Mouse (Mus musculus) cerebral cortex, adult 2 months (tissue): ENCODE measurements around the gene Fth1.

Experiments
- WGBS: fragments of 180-500 bp; shearing (Covaris S2); methylation state at CpG from one replicate; pipeline ENCODE4 v1.1.7; 2018; 5-methylcytosine and 5-hydroxymethylcytosine counted together

The Fth1 gene

GRCm38 (mm10) chr19:9980258-9980657 is at the start of gene Fth1:
TSS of gene Fth1 (plus strand) at chr19:9980598.
- 73% methylated on average over 4 of the region's 4 CpGs for WGBS

- WGBS, result 61% methylated on average over 2 of the region's 2 CpGs
These were observed 49.2 kb upstream of the Fth1 start for GRCm38 (mm10) chr19:9931167-9931607.

DNA sequence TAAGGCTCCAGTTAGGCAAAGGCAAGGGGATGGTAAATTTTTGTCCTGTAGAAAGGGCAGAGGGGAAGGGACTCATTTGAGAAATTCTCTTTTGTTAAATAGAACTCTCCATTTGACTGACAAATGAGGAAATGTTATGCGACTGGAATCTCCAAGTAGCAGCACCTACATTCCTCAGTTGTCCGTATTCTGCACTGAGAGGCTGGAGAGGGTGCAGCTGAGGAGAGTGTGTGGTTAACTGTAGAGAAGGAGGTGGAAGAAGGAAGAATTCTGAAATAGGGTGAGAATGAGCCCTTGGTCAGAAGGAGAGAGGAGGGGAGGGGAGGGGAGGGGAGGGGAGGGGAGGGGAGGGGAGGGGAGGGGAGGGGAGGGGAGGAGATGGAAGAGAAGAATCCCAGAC is 46.5 kb upstream of the Fth1 start:
- WGBS, result 74% methylated on average over 2 of the region's 2 CpGs

DNA sequence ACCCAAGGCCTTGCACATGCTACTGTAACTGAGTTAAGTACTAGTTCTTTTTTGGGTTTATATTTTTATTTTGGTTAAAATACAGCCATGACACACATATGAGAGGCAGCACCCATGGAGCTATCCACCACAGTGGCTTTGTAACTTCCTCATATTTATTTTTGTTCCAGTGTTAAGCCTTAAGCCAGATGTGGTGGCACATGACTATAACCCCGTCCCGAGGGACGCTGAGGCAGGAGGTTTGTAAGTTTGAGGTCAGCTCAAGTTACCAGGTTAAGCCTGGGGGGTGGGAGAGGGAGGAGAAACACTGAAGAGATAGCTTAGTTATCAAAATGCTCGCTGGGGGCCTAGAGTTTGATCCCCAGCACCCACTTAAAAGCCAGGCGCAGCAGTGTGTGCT is 43.8 kb upstream of the Fth1 start:
- WGBS, result 73% methylated on average over 5 of the region's 5 CpGs

DNA sequence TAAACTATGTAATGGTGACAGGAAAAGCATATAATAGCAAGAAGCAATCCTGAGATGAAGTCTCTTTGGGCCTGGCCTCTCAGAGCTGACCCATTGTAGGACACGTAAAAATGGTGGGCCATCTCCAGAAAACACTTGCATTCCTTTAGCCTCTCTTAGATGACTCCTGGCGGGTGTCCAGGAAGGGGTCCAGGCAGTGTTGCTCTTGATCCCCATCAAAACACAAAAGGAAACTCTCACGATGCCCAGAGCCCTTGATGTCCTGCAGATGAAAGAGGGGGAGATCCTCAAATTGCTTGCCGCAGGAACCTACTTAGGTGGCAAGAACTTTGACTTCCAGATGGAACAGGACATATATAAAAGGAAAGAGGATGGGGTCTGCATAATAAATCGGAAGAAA is 43.0 kb upstream of the Fth1 start:
- WGBS, result 82% methylated on average over 5 of the region's 5 CpGs

GRCm38 (mm10) chr19:9938156-9938823 is 42.1 kb upstream of the Fth1 start:
- WGBS, result 72% methylated on average over 6 of the region's 6 CpGs

DNA sequence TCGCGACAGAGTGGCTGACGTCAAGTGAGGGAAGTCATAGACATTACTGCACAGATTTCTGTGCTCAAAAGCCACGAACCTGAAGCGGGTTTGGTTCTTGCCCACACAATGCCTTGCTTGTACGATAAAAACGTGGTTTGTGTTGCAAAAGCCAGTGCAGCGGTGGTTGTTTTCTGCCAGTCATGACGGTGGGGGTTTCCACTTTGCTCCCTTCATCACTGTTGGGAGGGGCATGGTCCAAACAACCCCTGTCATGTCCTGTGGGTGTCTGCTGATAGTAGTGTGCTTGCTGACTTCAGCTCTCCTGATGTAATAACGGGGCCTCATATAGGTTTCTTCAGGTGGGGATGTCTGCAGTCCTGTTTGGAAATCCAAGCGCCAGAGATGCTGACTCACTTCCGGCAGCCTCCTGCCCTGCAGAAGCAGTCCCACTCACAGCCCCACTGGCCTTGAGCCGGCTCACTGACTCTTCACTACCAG is 41.5 kb upstream of the Fth1 start:
- WGBS, result 55% methylated on average over 13 of the region's 13 CpGs

DNA sequence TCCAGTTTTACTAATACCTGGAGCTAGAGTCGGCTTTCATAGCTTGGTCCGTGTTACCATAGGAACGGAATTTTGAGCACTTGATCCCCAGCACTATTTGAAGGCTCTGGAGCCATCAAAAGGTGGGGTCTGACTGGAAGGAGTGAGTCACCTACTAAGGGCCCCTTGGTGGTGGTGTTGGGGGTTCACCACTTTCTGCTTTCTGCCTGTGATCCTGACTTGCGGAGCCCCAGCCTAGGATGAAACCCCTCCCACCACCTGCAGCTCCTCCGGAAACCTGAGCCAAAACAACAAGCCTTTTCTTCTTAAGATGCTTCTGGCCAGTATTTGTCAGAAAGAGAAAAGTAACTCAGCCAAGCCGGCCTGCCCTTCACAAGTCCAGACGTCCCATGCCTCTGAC is 40.6 kb upstream of the Fth1 start:
- WGBS, result 62% methylated on average over 7 of the region's 7 CpGs

DNA sequence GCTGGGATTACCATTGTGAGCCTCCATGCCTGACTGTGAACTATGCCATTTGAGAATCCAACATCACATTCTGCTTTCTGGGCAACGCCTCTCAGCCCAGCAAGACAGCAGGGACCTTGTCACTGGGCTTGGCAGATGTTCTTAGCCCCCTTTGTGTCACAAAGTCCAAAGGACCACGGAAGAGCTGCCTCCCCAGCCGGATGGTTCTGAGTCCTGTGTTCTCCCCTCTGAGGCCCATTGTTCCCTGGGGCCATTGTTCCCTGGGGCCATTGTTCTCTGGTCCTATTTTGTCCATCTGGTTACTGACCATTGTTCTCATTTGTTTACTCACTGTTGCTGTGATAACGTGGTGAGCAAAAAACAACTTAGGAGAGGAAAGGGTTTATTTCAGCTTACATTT is 39.5 kb upstream of the Fth1 start:
- 54% methylated on average over 4 of the region's 4 CpGs for WGBS

- 82% methylated on average over 1 of the region's 1 CpGs for WGBS
These were observed 38.6 kb upstream of the Fth1 start for GRCm38 (mm10) chr19:9941809-9942208.

- 59% methylated on average over 10 of the region's 10 CpGs for whole genome bisulfite sequencing
These were observed 37.6 kb upstream of the Fth1 start for GRCm38 (mm10) chr19:9942539-9943533.

GRCm38 (mm10) chr19:9945800-9946564 is 34.4 kb upstream of the Fth1 start:
- 65% methylated on average over 8 of the region's 8 CpGs for WGBS

GRCm38 (mm10) chr19:9946986-9947385 is 33.4 kb upstream of the Fth1 start:
- 29% methylated on average over 3 of the region's 3 CpGs for WGBS

GRCm38 (mm10) chr19:9952390-9952789 is 28.0 kb upstream of the Fth1 start:
- WGBS, result 76% methylated on average over 3 of the region's 3 CpGs

DNA sequence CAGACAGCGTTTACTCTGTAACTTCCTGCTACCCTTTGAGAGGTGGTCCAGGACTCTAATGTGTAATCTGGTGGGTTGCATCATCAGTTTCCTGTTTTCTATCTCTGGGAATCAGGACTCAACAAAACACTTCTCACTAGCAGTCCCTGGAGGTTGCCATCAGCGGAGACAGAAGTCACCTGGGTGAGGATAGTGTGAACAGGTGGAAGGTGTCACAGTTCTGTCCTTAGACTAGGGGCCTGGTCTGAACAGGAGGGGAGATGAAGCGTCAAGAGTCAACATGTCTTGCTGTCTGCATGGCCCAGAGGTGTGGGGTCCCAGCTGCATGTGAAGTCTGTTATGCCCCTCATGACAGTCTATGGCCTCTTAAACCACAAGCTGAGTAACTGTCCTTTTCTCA is 27.5 kb upstream of the Fth1 start:
- 83% methylated on average over 3 of the region's 3 CpGs for WGBS

DNA sequence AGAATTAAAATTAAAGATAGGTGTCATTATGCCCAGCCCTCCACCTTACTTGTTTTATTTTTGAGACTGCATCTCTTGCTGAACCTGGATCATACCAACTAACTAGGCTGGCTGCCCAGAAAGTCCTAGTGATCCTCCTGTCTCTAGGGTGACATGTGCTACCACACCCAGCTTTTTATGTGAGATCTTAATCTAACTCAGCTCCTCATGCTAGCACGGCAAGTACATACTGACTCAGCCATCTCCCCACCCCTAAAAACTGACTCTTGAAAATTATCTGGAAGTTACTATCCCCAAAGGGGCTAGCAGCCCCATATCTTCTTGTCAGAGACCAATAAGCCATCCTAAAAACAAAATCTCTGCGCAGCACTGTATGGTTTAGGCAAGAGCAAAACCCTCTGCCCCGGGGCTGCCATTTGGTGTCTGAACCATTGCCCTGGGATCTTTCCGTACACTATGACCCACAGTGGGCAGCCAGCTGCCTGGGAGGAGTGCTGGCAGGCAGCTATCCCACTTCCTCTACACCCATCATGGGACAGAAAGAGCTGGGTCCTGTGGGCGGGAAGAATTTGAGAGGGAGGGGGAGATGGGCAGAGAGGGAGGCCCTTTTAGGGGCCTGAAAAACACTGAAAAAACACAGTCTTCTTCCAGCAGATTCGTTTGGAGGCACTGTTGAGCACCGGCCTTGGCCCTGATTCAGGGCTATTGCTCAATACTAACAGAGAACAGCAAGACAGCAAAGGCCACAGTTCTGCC is 26.2 kb upstream of the Fth1 start:
- 30% methylated on average over 7 of the region's 7 CpGs for WGBS

DNA sequence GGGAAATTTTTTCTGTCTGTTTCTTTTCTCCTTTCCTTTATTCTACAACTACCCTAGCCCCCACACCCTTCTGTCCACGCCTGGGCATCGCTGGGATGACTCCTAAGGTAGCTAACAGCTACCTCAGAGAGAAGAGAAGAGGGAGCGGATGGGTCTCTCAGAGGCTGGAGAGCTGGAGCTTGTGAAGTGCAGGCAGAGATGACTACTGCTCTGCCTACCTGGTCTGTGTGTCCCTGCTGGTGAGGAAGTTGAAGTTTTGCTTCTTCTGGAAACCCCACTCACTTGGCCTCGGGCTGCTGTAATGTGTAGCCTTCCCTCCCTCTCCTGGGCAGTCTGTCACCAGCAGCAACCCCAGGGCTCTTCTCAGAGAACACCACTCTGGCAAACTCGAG is 25.6 kb upstream of the Fth1 start:
- 34% methylated on average over 5 of the region's 5 CpGs for WGBS

DNA sequence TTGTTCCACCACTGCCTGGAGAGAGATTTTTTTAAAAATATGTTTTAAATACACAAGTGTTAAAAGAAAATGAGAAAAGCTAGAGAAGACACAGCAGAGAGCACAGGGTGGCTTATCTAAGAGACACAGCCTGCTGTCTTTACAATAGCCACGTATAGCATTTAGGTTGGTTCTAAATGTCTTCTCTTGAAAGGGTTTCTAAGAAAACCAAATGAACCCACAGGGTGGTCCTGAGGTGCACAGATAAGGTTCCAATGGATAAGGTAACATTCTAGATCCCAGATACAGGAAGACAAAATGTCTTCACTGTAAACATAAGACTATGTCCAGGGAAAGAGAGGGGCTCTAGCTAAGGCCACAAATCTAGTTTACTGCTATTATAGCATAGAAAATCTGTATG is 25.0 kb upstream of the Fth1 start:
- WGBS, result 66% methylated on average over 1 of the region's 1 CpGs

GRCm38 (mm10) chr19:9956624-9957388 is 23.6 kb upstream of the Fth1 start:
- 84% methylated on average over 4 of the region's 4 CpGs for WGBS

- WGBS, result 91% methylated on average over 5 of the region's 5 CpGs
These were observed 22.4 kb upstream of the Fth1 start for GRCm38 (mm10) chr19:9957965-9958364.
